Mouse (Mus musculus): ENCODE measurements at regions not wholly inside any gene's neighbourhood (a gene's known extent, or its start where the extent isn't known, plus 50 kb on each side); places are given as distances from the start of the nearest gene placed in this dataset.

DNA sequence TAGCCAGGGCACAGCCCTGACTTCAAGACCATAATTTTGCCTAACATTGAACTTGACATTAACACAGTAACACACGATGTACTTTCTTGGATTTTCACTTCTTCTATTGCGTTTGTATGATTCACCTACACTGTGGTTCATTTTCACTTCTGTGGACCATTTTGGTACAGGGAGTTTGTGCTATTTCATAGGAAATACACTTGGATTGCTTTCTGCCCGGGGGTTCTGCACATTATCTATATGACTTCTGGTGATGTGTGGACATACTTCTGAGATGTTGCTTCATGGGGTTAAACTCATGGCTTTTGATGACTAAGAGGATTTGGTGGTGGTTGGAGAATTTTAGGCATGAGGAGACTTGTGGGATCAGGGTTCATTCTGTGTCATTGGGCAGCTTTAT lies 640.4 kb upstream of the Gm19410 start:
- Histone ChIP-seq H3K27ac (replicated peaks) (no peak overlapping the region), H3K4me3 (no peak overlapping the region), H3K4me1 (peaks cover 28% of the 10 kb centered on the region), H3K9ac (no peak overlapping the region), H3K9me3 (no peaks in the 10 kb centered on the region), H3K4me2 (no peak overlapping the region), H3K27me3 (replicated peaks) (no peaks in the 10 kb centered on the region), H3K36me3 (no peaks in the 10 kb centered on the region)
- ATAC-seq (ENCODE audit: extremely low read depth, insufficient number of reproducible peaks, low FRiP score, low TSS enrichment) = no peak
- 76% methylated on average over 3 of the region's 3 CpGs for WGBS

GRCm38 (mm10) chr8:35132281-35132680 lies 633.3 kb upstream of the Gm19410 start:
- 81% methylated on average over 1 of the region's 1 CpGs for WGBS
- no peaks in the 10 kb centered on the region for H3K9me3 ChIP-seq
- H3K27me3 ChIP-seq (replicated peaks) = no peaks in the 10 kb centered on the region
- no peak overlapping the region for H3K4me2 ChIP-seq
- ATAC-seq (ENCODE audit: extremely low read depth, insufficient number of reproducible peaks, low FRiP score, low TSS enrichment) = no peak
- H3K36me3 ChIP-seq = no peaks in the 10 kb centered on the region
- peaks cover 20% of the 10 kb centered on the region for H3K4me1 ChIP-seq
- no peak overlapping the region for H3K4me3 ChIP-seq
- no peak overlapping the region for H3K9ac ChIP-seq
- H3K27ac ChIP-seq (replicated peaks) = no peak overlapping the region

DNA sequence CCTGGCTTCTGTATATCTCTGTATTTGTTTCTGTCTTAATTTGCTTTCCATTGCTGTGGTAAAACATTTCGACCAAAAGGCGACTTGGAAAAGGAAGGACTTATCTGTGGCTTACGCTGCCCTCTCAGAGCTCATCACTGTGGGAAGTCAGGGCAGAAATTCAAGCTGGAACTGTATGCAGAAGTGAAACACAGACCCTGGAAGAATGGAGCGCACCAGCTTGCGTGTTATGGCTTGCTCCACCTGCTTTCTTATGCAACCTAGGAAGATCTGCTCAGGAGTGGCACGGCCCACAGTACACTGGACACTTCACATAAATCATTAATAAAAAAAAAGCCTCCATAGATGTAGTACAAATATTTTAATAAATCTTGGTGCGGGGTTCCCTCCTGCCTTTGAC lies 630.0 kb upstream of the Gm19410 start:
- Histone ChIP-seq H3K27me3 (replicated peaks) (no peaks in the 10 kb centered on the region), H3K9me3 (no peaks in the 10 kb centered on the region), H3K36me3 (no peaks in the 10 kb centered on the region), H3K4me3 (no peak overlapping the region), H3K4me1 (peaks cover 11% of the 10 kb centered on the region), H3K27ac (replicated peaks) (no peak overlapping the region), H3K4me2 (no peak overlapping the region), H3K9ac (no peak overlapping the region)
- WGBS = 73% methylated on average over 7 of the region's 7 CpGs
- ATAC-seq (ENCODE audit: extremely low read depth, insufficient number of reproducible peaks, low FRiP score, low TSS enrichment) = no peak

GRCm38 (mm10) chr8:35136643-35137042 lies 628.9 kb upstream of the Gm19410 start:
- Histone ChIP-seq H3K9ac (no peak overlapping the region), H3K9me3 (no peaks in the 10 kb centered on the region), H3K4me3 (no peak overlapping the region), H3K4me1 (peaks cover under 1% of the 10 kb centered on the region; the same call in 1 of the 2 replicates), H3K27me3 (replicated peaks) (no peaks in the 10 kb centered on the region), H3K27ac (replicated peaks) (no peak overlapping the region), H3K4me2 (no peak overlapping the region), H3K36me3 (no peaks in the 10 kb centered on the region)
- WGBS = 72% methylated on average over 3 of the region's 3 CpGs
- no peak for ATAC-seq (ENCODE audit: extremely low read depth, insufficient number of reproducible peaks, low FRiP score, low TSS enrichment)

GRCm38 (mm10) chr8:35140775-35141174 lies 624.8 kb upstream of the Gm19410 start:
- no peak for ATAC-seq (ENCODE audit: extremely low read depth, insufficient number of reproducible peaks, low FRiP score, low TSS enrichment)
- H3K9me3 ChIP-seq = no peaks in the 10 kb centered on the region
- no peak overlapping the region for H3K4me2 ChIP-seq
- no peak overlapping the region for H3K27ac ChIP-seq (replicated peaks)
- no peak overlapping the region for H3K4me3 ChIP-seq
- no peaks in the 10 kb centered on the region for H3K27me3 ChIP-seq (replicated peaks)
- H3K9ac ChIP-seq = no peak overlapping the region
- H3K4me1 ChIP-seq = peaks cover 29% of the 10 kb centered on the region
- WGBS = 34% methylated on average over 1 of the region's 1 CpGs
- H3K36me3 ChIP-seq = no peaks in the 10 kb centered on the region

- ATAC-seq (ENCODE audit: extremely low read depth, insufficient number of reproducible peaks, low FRiP score, low TSS enrichment) = no peak; the same call in 1 of the 2 replicates
- H3K9ac ChIP-seq = peak overlapping the region; percentile 56
- WGBS = 16% methylated on average over 8 of the region's 8 CpGs
Observed at GRCm38 (mm10) chr8:35143018-35143656, 622.5 kb upstream of the Gm19410 start.

GRCm38 (mm10) chr8:35143684-35144083 lies 621.9 kb upstream of the Gm19410 start:
- WGBS = 30% methylated on average over 7 of the region's 7 CpGs
- H3K36me3 ChIP-seq = no peaks in the 10 kb centered on the region
- H3K9ac ChIP-seq = peak overlapping the region; percentile 56; the same call in 1 of the 2 replicates
- H3K4me3 ChIP-seq = 0 out of 2 replicates have a peak overlapping the region, but pooled peaks have one; percentile 6
- no peaks in the 10 kb centered on the region for H3K27me3 ChIP-seq (replicated peaks)
- ATAC-seq (ENCODE audit: extremely low read depth, insufficient number of reproducible peaks, low FRiP score, low TSS enrichment) = no peak
- H3K4me1 ChIP-seq = peaks cover 29% of the 10 kb centered on the region
- peak overlapping the region; percentile 54 for H3K4me2 ChIP-seq
- H3K27ac ChIP-seq (replicated peaks) = peak overlapping the region; percentile 78
- no peaks in the 10 kb centered on the region for H3K9me3 ChIP-seq

More at GRCm38 (mm10) chr8:35143018-35143656, 622.5 kb upstream of the Gm19410 start:
- peak overlapping the region; percentile 78 for H3K27ac ChIP-seq (replicated peaks)
- 0 out of 2 replicates have a peak overlapping the region, but pooled peaks have one; percentile 6 for H3K4me3 ChIP-seq
- no peaks in the 10 kb centered on the region for H3K36me3 ChIP-seq
- H3K9me3 ChIP-seq = no peaks in the 10 kb centered on the region
- no peaks in the 10 kb centered on the region for H3K27me3 ChIP-seq (replicated peaks)
- peaks cover 29% of the 10 kb centered on the region for H3K4me1 ChIP-seq
- peak overlapping the region; percentile 54 for H3K4me2 ChIP-seq

DNA sequence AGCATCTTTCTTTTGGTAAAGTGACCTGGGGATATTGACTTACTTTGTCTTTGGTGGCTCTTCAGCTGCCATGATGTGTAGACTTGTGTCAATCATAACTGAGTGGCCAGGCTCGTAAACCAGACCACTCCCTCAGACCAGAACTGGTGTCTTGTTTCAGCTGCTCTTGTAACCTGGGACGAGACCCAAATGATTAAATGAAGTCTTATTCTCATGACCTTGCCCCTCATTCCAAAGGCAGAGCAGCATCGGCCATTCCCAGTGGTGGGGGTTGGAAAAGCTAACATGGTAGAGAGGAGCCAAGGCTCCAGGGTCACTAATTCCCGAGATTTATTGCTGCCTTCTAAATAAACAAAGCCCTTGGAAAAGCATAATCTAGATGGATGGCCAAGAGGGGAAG lies 621.2 kb upstream of the Gm19410 start:
- H3K9ac ChIP-seq = no peak overlapping the region
- no peaks in the 10 kb centered on the region for H3K36me3 ChIP-seq
- peak overlapping the region; percentile 78; the same call in 1 of the 2 replicates for H3K27ac ChIP-seq (replicated peaks)
- peaks cover 29% of the 10 kb centered on the region for H3K4me1 ChIP-seq
- no peak for ATAC-seq (ENCODE audit: extremely low read depth, insufficient number of reproducible peaks, low FRiP score, low TSS enrichment)
- no peak overlapping the region for H3K4me3 ChIP-seq
- 32% methylated on average over 4 of the region's 4 CpGs for WGBS
- H3K4me2 ChIP-seq = no peak overlapping the region
- no peaks in the 10 kb centered on the region for H3K27me3 ChIP-seq (replicated peaks)
- H3K9me3 ChIP-seq = no peaks in the 10 kb centered on the region

- ATAC-seq (ENCODE audit: extremely low read depth, insufficient number of reproducible peaks, low FRiP score, low TSS enrichment) = no peak
- Histone ChIP-seq H3K4me1 (peaks cover 24% of the 10 kb centered on the region), H3K4me3 (no peak overlapping the region), H3K27ac (replicated peaks) (no peak overlapping the region), H3K36me3 (no peaks in the 10 kb centered on the region), H3K9me3 (no peaks in the 10 kb centered on the region), H3K27me3 (replicated peaks) (no peaks in the 10 kb centered on the region), H3K9ac (no peak overlapping the region), H3K4me2 (no peak overlapping the region)
- 84% methylated on average over 8 of the region's 8 CpGs for WGBS
Observed at GRCm38 (mm10) chr8:35147481-35147880, 618.1 kb upstream of the Gm19410 start.

GRCm38 (mm10) chr8:35147967-35148366 lies 617.6 kb upstream of the Gm19410 start:
- no peak overlapping the region for H3K4me2 ChIP-seq
- H3K4me1 ChIP-seq = peaks cover 19% of the 10 kb centered on the region
- H3K36me3 ChIP-seq = no peaks in the 10 kb centered on the region
- H3K9me3 ChIP-seq = no peaks in the 10 kb centered on the region
- no peak overlapping the region for H3K9ac ChIP-seq
- no peak overlapping the region for H3K27ac ChIP-seq (replicated peaks)
- ATAC-seq (ENCODE audit: extremely low read depth, insufficient number of reproducible peaks, low FRiP score, low TSS enrichment) = no peak
- no peaks in the 10 kb centered on the region for H3K27me3 ChIP-seq (replicated peaks)
- WGBS = 87% methylated on average over 8 of the region's 8 CpGs
- H3K4me3 ChIP-seq = no peak overlapping the region

DNA sequence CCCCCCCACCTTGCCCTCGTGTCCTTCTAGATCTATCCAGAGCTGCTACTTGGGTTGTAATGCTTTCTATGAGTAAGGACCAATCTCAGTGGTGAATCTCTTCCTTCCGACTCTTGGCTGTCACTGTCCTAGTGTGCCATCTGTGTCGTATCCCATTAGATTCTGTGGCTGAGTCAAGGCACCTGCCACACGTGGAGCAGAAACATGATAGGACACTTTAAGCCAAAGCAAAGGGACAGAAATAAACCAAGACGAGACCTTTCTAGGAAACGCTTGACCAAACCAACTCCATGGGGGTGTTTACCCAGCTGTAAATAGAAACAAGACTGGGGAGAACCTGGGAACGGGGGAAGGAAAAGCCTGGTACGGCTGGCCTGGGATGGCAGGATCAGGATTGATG lies 613.0 kb upstream of the Gm19410 start:
- Histone ChIP-seq H3K4me3 (no peak overlapping the region), H3K9ac (no peak overlapping the region), H3K9me3 (no peaks in the 10 kb centered on the region), H3K4me2 (no peak overlapping the region), H3K27me3 (replicated peaks) (no peaks in the 10 kb centered on the region), H3K27ac (replicated peaks) (no peak overlapping the region), H3K36me3 (no peaks in the 10 kb centered on the region), H3K4me1 (no peaks in the 10 kb centered on the region)
- WGBS = 49% methylated on average over 8 of the region's 8 CpGs
- no peak for ATAC-seq (ENCODE audit: extremely low read depth, insufficient number of reproducible peaks, low FRiP score, low TSS enrichment)

DNA sequence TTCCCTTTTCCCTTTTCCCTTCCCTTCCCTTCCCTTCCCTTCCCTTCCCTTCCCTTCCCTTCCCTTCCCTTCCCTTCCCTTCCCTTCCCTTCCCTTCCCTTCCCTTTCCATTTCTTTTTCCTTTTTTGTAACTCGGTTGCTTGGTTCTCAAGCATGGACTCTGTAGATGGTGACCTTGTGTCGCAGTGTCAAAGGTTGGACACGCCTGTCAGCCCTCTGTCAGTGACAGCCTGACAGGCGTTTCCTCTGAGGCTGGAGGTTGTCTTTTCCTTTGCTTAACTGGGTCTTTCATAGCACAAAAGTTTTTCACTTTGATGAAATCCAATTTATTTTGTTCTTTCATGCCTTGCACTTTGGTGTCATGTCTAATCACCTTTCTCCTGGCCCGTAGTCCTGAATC lies 609.3 kb upstream of the Gm19410 start:
- Histone ChIP-seq H3K27ac (replicated peaks) (no peak overlapping the region), H3K36me3 (no peaks in the 10 kb centered on the region), H3K4me2 (no peak overlapping the region), H3K4me1 (no peaks in the 10 kb centered on the region), H3K4me3 (no peak overlapping the region), H3K27me3 (replicated peaks) (no peaks in the 10 kb centered on the region), H3K9ac (no peak overlapping the region), H3K9me3 (no peaks in the 10 kb centered on the region)
- no peak for ATAC-seq (ENCODE audit: extremely low read depth, insufficient number of reproducible peaks, low FRiP score, low TSS enrichment)
- WGBS = 46% methylated on average over 5 of the region's 5 CpGs
